Mouse (Mus musculus) liver, embryonic 14.5 days (tissue): Measurements from ENCODE around the gene Diaph3. TPM values are rescaled to one million over a fixed set of nuclear protein-coding genes. Genes with fewer than 3 reads are reported as not detected.

Source experiments
- ATAC-seq: fragments of 200-750 bp; cut with Nextera tagmentation; 2 replicates; pipeline ENCODE4 v1.8.0; 2017; ENCODE audit warnings: moderate number of reproducible peaks, mild to moderate bottlenecking, moderate library complexity; ENCODE audit not compliant: insufficient read depth
- DNase-seq, 3 experiments: peaks; one replicate each; pipeline ENCODE4 v3.0.0-alpha.2; 2012 to 2013; ENCODE audit warnings: low read depth in 3 of 3, low spot score in 3 of 3
- H3K27ac ChIP-seq: fragments of 300-500 bp; sonication (generic); 2 replicates; pipeline ENCODE4 v1.5.1; 2014; ENCODE audit warnings: moderate library complexity, mild to moderate bottlenecking, control low read depth, inconsistent platforms
- H3K27me3 ChIP-seq: fragments of 300-500 bp; sonication (generic); 2 replicates; pipeline ENCODE4 v1.6.1; 2014; ENCODE audit warnings: mild to moderate bottlenecking, low read length, moderate library complexity; ENCODE audit not compliant: control insufficient read depth, insufficient read depth
- H3K36me3 ChIP-seq: fragments of 300-500 bp; sonication (generic); replicated peaks from 2 replicates; pipeline ENCODE4 v1.6.1; 2014; ENCODE audit warnings: low read depth; ENCODE audit not compliant: control insufficient read depth, insufficient read depth
- H3K4me1 ChIP-seq, 2 experiments: fragments of 200-500 bp in 1 of 2; fragments of 300-500 bp in 1 of 2; sonication (generic) in 1 of 2; replicated peaks; 2 replicates each; pipeline ENCODE4 v1.6.1; 2012 to 2014; ENCODE audit warnings: antibody characterized with exemption in 1 of 2, inconsistent platforms in 1 of 2, low read length in 1 of 2; ENCODE audit not compliant: control insufficient read depth in 2 of 2, insufficient read depth in 2 of 2
- H3K4me2 ChIP-seq: fragments of 300-500 bp; sonication (generic); 2 replicates; pipeline ENCODE4 v1.6.1; 2014; ENCODE audit warnings: low read depth, mild to moderate bottlenecking, control low read depth, moderate library complexity
- H3K4me3 ChIP-seq, 2 experiments: fragments of 200-500 bp in 1 of 2; fragments of 300-500 bp in 1 of 2; sonication (generic) in 1 of 2; 2 replicates each; pipeline ENCODE4 v1.5.1; 2012 to 2014; ENCODE audit warnings: low read depth in 2 of 2, low read length in 2 of 2, mild to moderate bottlenecking in 2 of 2, control low read depth in 1 of 2, inconsistent platforms in 1 of 2, moderate library complexity in 1 of 2; ENCODE audit not compliant: insufficient read depth in 1 of 2
- H3K9ac ChIP-seq: fragments of 300-500 bp; sonication (generic); replicated peaks from 2 replicates; pipeline ENCODE4 v1.6.1; 2014; ENCODE audit warnings: mild to moderate bottlenecking, control low read depth, moderate library complexity
- H3K9me3 ChIP-seq: fragments of 300-500 bp; sonication (generic); 2 replicates; pipeline ENCODE4 v1.6.1; 2016; ENCODE audit warnings: low read length, mixed read lengths; ENCODE audit not compliant: control insufficient read depth
- CTCF ChIP-seq: IDR thresholded peaks from 2 replicates; pipeline ENCODE4 v1.5.1; 2016; ENCODE audit warnings: antibody characterized with exemption, low read depth, control low read depth
- EP300 ChIP-seq: IDR thresholded peaks from 2 replicates; pipeline ENCODE4 v1.6.1; 2016; ENCODE audit warnings: antibody characterized with exemption, low read depth
- WGBS: fragments of 180-500 bp; shearing (Covaris S2); extraction: QIAGEN DNeasy Blood & Tissue Kit; methylation state at CpG from one replicate; pipeline ENCODE4 v1.1.7; 2014; ENCODE audit not compliant: insufficient replicate concordance; 5-methylcytosine and 5-hydroxymethylcytosine counted together
- polyA plus RNA-seq, 2 experiments: library from polyadenylated mRNA; depleted of rRNA in 1 of 2; stranded (reverse) in 1 of 2; unstranded in 1 of 2; fragments of >200 nt; fragmentation: Nextera tagmentation in 1 of 2; extraction: Ambion mirVana in 1 of 2; gene quantifications; 2 replicates each; pipeline versions ENCODE4 v1.2.1 to v1.2.3; 2012 to 2014

Gene Diaph3
- polyA plus RNA-seq, 2 experiments, result 8.9 to 15.2 TPM

GRCm38 (mm10) chr14:87126076-87126639, 14.9 kb downstream of the Diaph3 start:
- ATAC-seq (no peak), DNase-seq (no peak)
- no peak overlapping the region for H3K4me3 ChIP-seq
- H3K27ac ChIP-seq, result no peak overlapping the region
- TF ChIP-seq CTCF (no peak), EP300 (no peak)
- no peak overlapping the region for H3K4me2 ChIP-seq
- no peaks in the 10 kb centered on the region; the same call in none of the 2 replicates for H3K36me3 ChIP-seq
- no peaks in the 10 kb centered on the region for H3K9me3 ChIP-seq
- H3K27me3 ChIP-seq, result no peaks in the 10 kb centered on the region
- WGBS, result 82% methylated on average over 6 of the region's 6 CpGs
- H3K9ac ChIP-seq, result no peak overlapping the region
- H3K4me1 ChIP-seq, result no peaks in the 10 kb centered on the region

GRCm38 (mm10) chr14:87125492-87125891, 15.5 kb downstream of the Diaph3 start:
- Histone ChIP-seq H3K36me3 (no peaks in the 10 kb centered on the region; the same call in none of the 2 replicates), H3K9ac (no peak overlapping the region), H3K9me3 (no peaks in the 10 kb centered on the region), H3K27ac (no peak overlapping the region), H3K4me3 (no peak overlapping the region), H3K4me1 (no peaks in the 10 kb centered on the region), H3K27me3 (no peaks in the 10 kb centered on the region), H3K4me2 (no peak overlapping the region)
- TF ChIP-seq EP300, result no peak
- TF ChIP-seq CTCF, result no peak
- ATAC-seq (no peak), DNase-seq (no peak)
- 69% methylated on average over 5 of the region's 5 CpGs for WGBS

GRCm38 (mm10) chr14:87123091-87123490, 17.9 kb downstream of the Diaph3 start:
- no peak for DNase-seq
- Histone ChIP-seq H3K4me3 (no peak overlapping the region), H3K36me3 (no peaks in the 10 kb centered on the region), H3K9ac (no peak overlapping the region), H3K27me3 (no peaks in the 10 kb centered on the region), H3K4me1 (no peaks in the 10 kb centered on the region), H3K27ac (no peak overlapping the region), H3K9me3 (no peaks in the 10 kb centered on the region), H3K4me2 (no peak overlapping the region)
- TF ChIP-seq EP300 (no peak), CTCF (no peak)
- no peak for ATAC-seq
- WGBS, result 90% methylated on average over 15 of the region's 15 CpGs

- DNase-seq (no peak), ATAC-seq (no peak)
- H3K36me3 ChIP-seq, result no peaks in the 10 kb centered on the region
- H3K27me3 ChIP-seq, result no peaks in the 10 kb centered on the region
- H3K4me1 ChIP-seq, result no peaks in the 10 kb centered on the region
- no peak overlapping the region for H3K9ac ChIP-seq
- H3K9me3 ChIP-seq, result no peaks in the 10 kb centered on the region
- H3K4me2 ChIP-seq, result no peak overlapping the region
- TF ChIP-seq CTCF (no peak), EP300 (no peak)
- H3K27ac ChIP-seq, result no peak overlapping the region
- WGBS, result 82% methylated on average over 6 of the region's 6 CpGs
- no peak overlapping the region for H3K4me3 ChIP-seq
Measured at GRCm38 (mm10) chr14:87121868-87122267, 19.2 kb downstream of the Diaph3 start.

- H3K4me3 ChIP-seq, result no peak overlapping the region
- TF ChIP-seq EP300 (no peak), CTCF (no peak)
- 43% methylated on average over 2 of the region's 2 CpGs for WGBS
Measured at GRCm38 (mm10) chr14:87110634-87111033, 30.4 kb downstream of the Diaph3 start.

More at GRCm38 (mm10) chr14:87110634-87111033, 30.4 kb downstream of the Diaph3 start:
- H3K27me3 ChIP-seq, result no peaks in the 10 kb centered on the region
- no peak for ATAC-seq
- H3K27ac ChIP-seq, result no peak overlapping the region
- H3K4me1 ChIP-seq, result no peaks in the 10 kb centered on the region
- H3K4me2 ChIP-seq, result no peak overlapping the region
- DNase-seq, result no peak
- no peak overlapping the region for H3K9ac ChIP-seq
- H3K36me3 ChIP-seq, result peaks cover 2% of the 10 kb centered on the region; the same call in 1 of the 2 replicates
- no peaks in the 10 kb centered on the region for H3K9me3 ChIP-seq
